Comparison of ENCODE assay signal across 10 mouse cellular contexts in the genomic region with DNA sequence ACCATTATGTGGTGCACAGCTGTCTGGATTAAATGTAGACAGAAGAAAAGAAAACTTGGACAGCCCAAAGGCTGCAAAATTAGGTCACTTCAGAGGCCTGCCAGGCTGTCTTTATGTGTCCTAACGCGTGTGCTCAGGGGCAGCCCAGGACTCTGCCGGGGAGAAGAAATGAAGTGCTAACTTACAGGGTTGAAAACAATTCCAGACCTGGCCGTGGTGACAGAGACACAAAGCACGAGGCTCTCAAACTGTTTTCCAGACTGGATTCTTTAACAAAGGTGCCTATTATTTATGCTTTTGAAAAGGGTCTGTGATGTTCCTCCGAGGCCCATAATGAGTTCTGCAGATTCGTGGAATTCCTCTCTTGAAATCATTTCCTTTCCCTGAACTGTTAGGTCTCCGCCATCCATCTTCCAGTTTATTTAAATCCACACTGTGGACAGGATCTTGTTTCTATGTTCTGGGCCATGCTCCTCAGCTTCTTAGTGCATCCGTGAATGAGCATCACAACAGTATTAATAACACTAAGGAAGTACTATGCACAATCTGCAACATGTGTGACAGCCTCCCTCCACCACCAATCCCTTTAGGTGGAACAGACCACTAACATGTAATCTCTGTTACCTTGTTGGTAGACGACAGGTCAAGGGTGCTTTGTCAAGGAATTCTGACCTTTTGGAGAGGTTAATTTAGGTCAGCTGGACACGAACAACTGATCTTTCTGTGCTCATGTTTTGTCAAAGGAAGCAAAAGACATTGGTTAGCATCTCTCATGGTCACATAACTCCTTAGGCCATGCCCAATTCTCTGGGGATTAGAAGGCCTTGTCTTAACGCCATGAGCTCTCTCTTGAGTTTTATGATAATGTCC.
DNase-seq lines count a peak whose midpoint lies in the region; ATAC-seq and TF ChIP-seq lines count a peak whose summit lies in the region.
"Had no signal": no experiment of that assay in that cellular context is flagged by ENCODE, and none has a peak within 500 bp of the region (broad histone marks: within the 10 kb centered on the region; RNA-seq: fewer than 3 reads in every experiment).

No protein-coding gene starts in this region.

- H3K36me3 ChIP-seq in forebrain, embryonic 13.5 days (ENCODE audit: poor library complexity, severe bottlenecking) = no peaks in the 10 kb centered on the region
- H3K36me3 ChIP-seq in limb, embryonic 15.5 days = no peaks in the 10 kb centered on the region
- H3K36me3 ChIP-seq: heart, embryonic 15.5 days had no signal

- 23% methylated on average over 12 of the region's 12 CpGs for WGBS in forebrain, embryonic 13.5 days
- WGBS in limb, embryonic 15.5 days = 28% methylated on average over 12 of the region's 12 CpGs

- no peaks in the 10 kb centered on the region for H3K27me3 ChIP-seq in forebrain, embryonic 13.5 days
- H3K27me3 ChIP-seq in limb, embryonic 15.5 days = no peaks in the 10 kb centered on the region
- H3K27me3 ChIP-seq: heart, embryonic 15.5 days had no signal

- TF ChIP-seq CTCF in layer of hippocampus, adult 2 months (conservative IDR thresholded peaks at IDR 0.05) = no peak

- no peak overlapping the region for H3K9ac ChIP-seq in forebrain, embryonic 13.5 days
- no peak overlapping the region for H3K9ac ChIP-seq in limb, embryonic 15.5 days
- H3K9ac ChIP-seq: heart, embryonic 15.5 days had no signal

- 0 out of 2 replicates have a peak overlapping the region, but pooled peaks have one; percentile 28 for H3K27ac ChIP-seq in layer of hippocampus, adult 2 months
- 0 out of 2 replicates have a peak overlapping the region, but pooled peaks have one; percentile 31 for H3K27ac ChIP-seq in forebrain, embryonic 13.5 days
- H3K27ac ChIP-seq in limb, embryonic 15.5 days = no peak overlapping the region
- H3K27ac ChIP-seq: heart, embryonic 15.5 days had no signal

- peaks cover 64% of the 10 kb centered on the region for H3K4me1 ChIP-seq in forebrain, embryonic 13.5 days
- peaks cover 34% of the 10 kb centered on the region for H3K4me1 ChIP-seq in limb, embryonic 15.5 days

- H3K4me3 ChIP-seq in layer of hippocampus, adult 2 months = no peak overlapping the region
- H3K4me3 ChIP-seq in forebrain, embryonic 13.5 days = no peak overlapping the region
- H3K4me3 ChIP-seq in limb, embryonic 15.5 days = no peak overlapping the region
- H3K4me3 ChIP-seq: heart, embryonic 15.5 days had no signal

- DNase-seq in layer of hippocampus, adult 2 months (ENCODE audit: low spot score in 2 of 2) = no peak
- no peak for DNase-seq in layer of hippocampus, adult 9-11 months
- DNase-seq in embryo, embryonic 9.5 days (ENCODE audit: extremely low spot score) = peak; percentile 48
- DNase-seq in spleen, postnatal 14 days (ENCODE audit: low spot score in 2 of 2) = no peak
- DNase-seq in spleen, adult 18-20 months = no peak
- DNase-seq in layer of hippocampus, adult 8-10 months (ENCODE audit: low spot score in 2 of 2) = no peak
- DNase-seq: layer of hippocampus, postnatal 36 days had no signal

- H3K4me2 ChIP-seq in forebrain, embryonic 13.5 days = no peak overlapping the region
- no peak overlapping the region for H3K4me2 ChIP-seq in limb, embryonic 15.5 days
- H3K4me2 ChIP-seq: heart, embryonic 15.5 days had no signal

- no peak for ATAC-seq in forebrain, embryonic 13.5 days
- peak; percentile 71; the same call in 1 of the 2 replicates for ATAC-seq in limb, embryonic 15.5 days (ENCODE audit: insufficient number of reproducible peaks, low FRiP score, low TSS enrichment, low read depth)

- H3K9me3 ChIP-seq in forebrain, embryonic 13.5 days (replicated peaks) = no peaks in the 10 kb centered on the region
- H3K9me3 ChIP-seq in limb, embryonic 15.5 days = no peaks in the 10 kb centered on the region
- H3K9me3 ChIP-seq: heart, embryonic 15.5 days had no signal
